Mouse (Mus musculus): ENCODE data around the gene Orc5.

Orc5 gene

GRCm38 (mm10) chr5:22550033-22550551 is at the start of gene Orc5:
TSS of gene Orc5 (minus strand) at chr5:22550429.
- in situ Hi-C loops (cut with MboI, MseI), result no loop called here

- in situ Hi-C loops (cut with MboI, MseI), result no loop called here
Measured at GRCm38 (mm10) chr5:22596981-22597380, 46.8 kb upstream of the Orc5 start.

- in situ Hi-C loops (cut with MboI, MseI), result no loop called here
Measured at GRCm38 (mm10) chr5:22589370-22589966, 39.2 kb upstream of the Orc5 start.

GRCm38 (mm10) chr5:22587492-22587891 is 37.3 kb upstream of the Orc5 start:
- in situ Hi-C loops (cut with MboI, MseI), result no loop called here

- in situ Hi-C loops (cut with MboI, MseI), result no loop called here
Measured at GRCm38 (mm10) chr5:22584556-22584955, 34.3 kb upstream of the Orc5 start.

- in situ Hi-C loops (cut with MboI, MseI), result no loop called here
Measured at GRCm38 (mm10) chr5:22578011-22578410, 27.8 kb upstream of the Orc5 start.

- in situ Hi-C loops (cut with MboI, MseI), result no loop called here
Measured at GRCm38 (mm10) chr5:22574751-22575150, 24.5 kb upstream of the Orc5 start.

- in situ Hi-C loops (cut with MboI, MseI), result no loop called here
Measured at GRCm38 (mm10) chr5:22574161-22574560, 23.9 kb upstream of the Orc5 start.

GRCm38 (mm10) chr5:22573696-22574095 is 23.5 kb upstream of the Orc5 start:
- in situ Hi-C loops (cut with MboI, MseI), result no loop called here

GRCm38 (mm10) chr5:22572881-22573280 is 22.7 kb upstream of the Orc5 start:
- in situ Hi-C loops (cut with MboI, MseI), result no loop called here

- in situ Hi-C loops (cut with MboI, MseI), result no loop called here
Measured at GRCm38 (mm10) chr5:22572456-22572855, 22.2 kb upstream of the Orc5 start.

GRCm38 (mm10) chr5:22565708-22566107 is 15.5 kb upstream of the Orc5 start:
- in situ Hi-C loops (cut with MboI, MseI), result no loop called here

GRCm38 (mm10) chr5:22559801-22560200 is 9.6 kb upstream of the Orc5 start:
- in situ Hi-C loops (cut with MboI, MseI), result no loop called here

- in situ Hi-C loops (cut with MboI, MseI), result no loop called here
Measured at GRCm38 (mm10) chr5:22557491-22558113, 7.4 kb upstream of the Orc5 start.

GRCm38 (mm10) chr5:22556713-22557112 is 6.5 kb upstream of the Orc5 start:
- in situ Hi-C loops (cut with MboI, MseI), result no loop called here

GRCm38 (mm10) chr5:22552233-22552765 is 2.1 kb upstream of the Orc5 start:
- in situ Hi-C loops (cut with MboI, MseI), result no loop called here

GRCm38 (mm10) chr5:22549366-22550032 is 730 bp downstream of the Orc5 start:
- in situ Hi-C loops (cut with MboI, MseI), result loop anchor here (25.0 kb wide), 1 partner anchor 762 kb away; the partner anchor contains the start of genes Dnajc2 and Psmc2

GRCm38 (mm10) chr5:22548556-22549161 is 1.6 kb downstream of the Orc5 start:
- in situ Hi-C loops (cut with MboI, MseI), result loop anchor here (25.0 kb wide), 1 partner anchor 761 kb away; the partner anchor contains the start of genes Dnajc2 and Psmc2

GRCm38 (mm10) chr5:22546536-22546935 is 3.7 kb downstream of the Orc5 start:
- in situ Hi-C loops (cut with MboI, MseI), result loop anchor here (25.0 kb wide), 1 partner anchor 759 kb away; the partner anchor contains the start of genes Dnajc2 and Psmc2

- in situ Hi-C loops (cut with MboI, MseI), result loop anchor here (25.0 kb wide), 1 partner anchor 758 kb away; the partner anchor contains the start of genes Dnajc2 and Psmc2
Measured at GRCm38 (mm10) chr5:22545305-22545704, 4.9 kb downstream of the Orc5 start.

- in situ Hi-C loops (cut with MboI, MseI), result loop anchor here (25.0 kb wide), 1 partner anchor 755 kb away; the partner anchor contains the start of genes Dnajc2 and Psmc2
Measured at GRCm38 (mm10) chr5:22542676-22543075, 7.6 kb downstream of the Orc5 start.

Measured in T-helper 2 cell (primary cell).